Mouse (Mus musculus) ovary, postnatal 14 days (tissue): ENCODE data around the gene Cog3.
A peak's percentile ranks its signal among the peaks of the same experiment; 100 is the strongest.
"Not testable (repeated sequence)": the region's sequence is repeated elsewhere in the genome, so short reads cannot be mapped to it uniquely, and the experiment has no call there.

ENCODE experiments used
- DNase-seq: peaks from one replicate; pipeline ENCODE4 v3.0.0; 2022; ENCODE audit warnings: low spot score

Gene Cog3

GRCm38 (mm10) chr14:75753991-75754817 is at the start of gene Cog3:
Cog3 (minus strand) TSS chr14:75754517.
- peak; percentile 97 for DNase-seq

- DNase-seq = no peak
Measured at GRCm38 (mm10) chr14:75797769-75798386, 43.6 kb upstream of the Cog3 start.

GRCm38 (mm10) chr14:75795918-75796317 is 41.6 kb upstream of the Cog3 start:
- no peak for DNase-seq

GRCm38 (mm10) chr14:75794726-75795125 is 40.4 kb upstream of the Cog3 start:
- no peak for DNase-seq

GRCm38 (mm10) chr14:75794324-75794723 is 40.0 kb upstream of the Cog3 start:
- no peak for DNase-seq

GRCm38 (mm10) chr14:75793110-75793509 is 38.8 kb upstream of the Cog3 start:
- DNase-seq = no peak

- DNase-seq = no peak
Measured at GRCm38 (mm10) chr14:75791372-75791771, 37.1 kb upstream of the Cog3 start.

- DNase-seq = no peak
Measured at GRCm38 (mm10) chr14:75790411-75790996, 36.2 kb upstream of the Cog3 start.

- DNase-seq = no peak
Measured at GRCm38 (mm10) chr14:75789291-75789690, 35.0 kb upstream of the Cog3 start.

- DNase-seq = no peak
Measured at GRCm38 (mm10) chr14:75787794-75788175, 33.5 kb upstream of the Cog3 start.

- DNase-seq = peak; percentile 95
Measured at GRCm38 (mm10) chr14:75786868-75787793, 32.8 kb upstream of the Cog3 start, which contains the start of gene Slc25a30. Slc25a30 (minus strand) TSS chr14:75787037.

- DNase-seq = no peak
Measured at GRCm38 (mm10) chr14:75786424-75786867, 32.1 kb upstream of the Cog3 start.

- DNase-seq = no peak
Measured at GRCm38 (mm10) chr14:75779913-75780312, 25.6 kb upstream of the Cog3 start.

GRCm38 (mm10) chr14:75776637-75777036 is 22.3 kb upstream of the Cog3 start:
- DNase-seq = no peak

GRCm38 (mm10) chr14:75773431-75773830 is 19.1 kb upstream of the Cog3 start:
- DNase-seq = no peak

GRCm38 (mm10) chr14:75772407-75772806 is 18.1 kb upstream of the Cog3 start:
- DNase-seq = not testable (repeated sequence)

- no peak for DNase-seq
Measured at GRCm38 (mm10) chr14:75771101-75771501, 16.8 kb upstream of the Cog3 start.

- no peak for DNase-seq
Measured at GRCm38 (mm10) chr14:75769334-75769733, 15.0 kb upstream of the Cog3 start.

- no peak for DNase-seq
Measured at GRCm38 (mm10) chr14:75768275-75768608, 13.9 kb upstream of the Cog3 start.

- peak; percentile 61 for DNase-seq
Measured at GRCm38 (mm10) chr14:75767492-75768274, 13.4 kb upstream of the Cog3 start.
